Mouse (Mus musculus): Measurements from ENCODE around the gene Gm3371.
"Not testable (repeated sequence)": the region's sequence is repeated elsewhere in the genome, so short reads cannot be mapped to it uniquely, and the experiment has no call there.

Gene Gm3371

DNA sequence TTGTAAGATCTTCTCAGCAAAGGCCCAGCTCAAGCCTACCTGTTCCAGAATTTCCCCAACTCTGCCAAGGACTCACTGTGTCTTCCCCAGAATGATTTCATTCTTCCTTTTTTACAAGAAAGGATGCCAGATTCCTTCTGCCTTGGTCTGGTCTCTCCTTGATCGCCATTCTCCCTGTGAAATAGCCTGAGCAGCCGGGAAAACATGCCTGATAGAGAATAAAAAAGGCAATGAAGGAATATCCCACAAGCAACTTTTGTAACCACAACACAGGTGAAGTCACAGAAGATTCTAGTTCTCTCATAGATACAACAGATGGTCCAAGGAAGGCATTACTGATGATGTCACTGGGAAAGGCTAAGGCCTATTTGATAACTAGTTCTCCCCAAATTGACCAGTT lies at the start of gene Gm3371:
Gm3371 (minus strand) TSS at position 101 of the 400 bp plus-strand sequence.
- DNase-seq (ENCODE audit: low spot score): not testable (repeated sequence)

DNA sequence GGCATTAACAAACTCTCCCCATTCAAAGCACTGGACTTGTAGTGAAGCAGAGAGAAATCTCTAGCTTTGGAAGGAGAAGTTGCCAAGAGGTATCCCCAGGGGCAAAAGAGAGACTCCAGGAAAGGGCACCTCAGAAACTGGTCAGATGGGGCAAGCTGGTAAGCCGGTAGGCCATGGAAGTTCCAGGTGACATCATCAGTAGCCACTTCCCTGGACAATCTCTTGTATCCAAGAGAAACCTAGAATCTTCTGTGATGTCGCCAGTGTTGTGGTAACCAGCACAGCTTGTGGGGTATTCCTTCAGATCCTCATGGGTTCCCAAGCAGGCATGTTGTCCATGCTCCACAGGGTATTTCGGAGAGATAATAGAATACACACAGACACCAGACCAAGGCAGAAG lies 22.8 kb upstream of the Gm3371 start, which contains the start of gene Gm8232:
Gm8232 (plus strand) TSS at position 301 of the 400 bp plus-strand sequence.
- DNase-seq (ENCODE audit: low spot score): not testable (repeated sequence)

DNA sequence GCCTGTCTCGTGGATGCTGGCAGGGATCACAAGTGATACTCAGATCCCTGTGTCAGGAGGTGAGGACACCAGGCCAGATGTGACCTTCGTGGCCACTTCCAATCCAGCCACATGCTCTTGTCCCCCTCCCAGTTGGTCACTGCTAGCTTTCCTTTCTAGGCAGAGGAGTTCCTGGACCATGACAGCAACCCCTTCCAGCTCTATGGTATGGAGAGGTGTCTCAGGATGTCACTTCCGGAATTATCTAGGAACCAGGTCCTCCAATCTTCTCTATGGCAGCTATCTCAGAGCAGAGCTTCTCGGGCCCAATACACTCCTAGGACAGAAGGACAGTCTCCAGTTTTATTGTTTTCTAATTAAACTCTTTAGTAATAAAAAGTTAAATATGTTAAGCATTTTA lies 26.3 kb downstream of the Gm3371 start:
- not testable (repeated sequence) for DNase-seq (ENCODE audit: low spot score)

DNA sequence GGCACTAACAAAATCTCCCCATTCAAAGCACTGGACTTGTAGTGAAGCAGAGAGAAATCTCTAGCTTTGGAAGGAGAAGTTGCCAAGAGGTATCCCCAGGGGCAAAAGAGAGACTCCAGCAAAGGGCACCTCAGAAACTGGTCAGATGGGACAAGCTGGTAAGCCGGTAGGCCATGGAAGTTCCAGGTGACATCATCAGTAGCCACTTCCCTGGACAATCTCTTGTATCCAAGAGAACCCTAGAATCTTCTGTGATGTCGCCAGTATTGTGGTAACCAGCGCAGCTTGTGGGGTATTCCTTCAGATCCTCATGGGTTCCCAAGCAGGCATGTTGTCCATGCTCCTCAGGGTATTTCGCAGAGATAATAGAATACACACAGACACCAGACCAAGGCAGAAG lies 45.4 kb downstream of the Gm3371 start, which contains the start of gene Gm8229:
Gm8229 (plus strand) TSS at position 301 of the 400 bp plus-strand sequence.
- not testable (repeated sequence) for DNase-seq (ENCODE audit: low spot score)

DNA sequence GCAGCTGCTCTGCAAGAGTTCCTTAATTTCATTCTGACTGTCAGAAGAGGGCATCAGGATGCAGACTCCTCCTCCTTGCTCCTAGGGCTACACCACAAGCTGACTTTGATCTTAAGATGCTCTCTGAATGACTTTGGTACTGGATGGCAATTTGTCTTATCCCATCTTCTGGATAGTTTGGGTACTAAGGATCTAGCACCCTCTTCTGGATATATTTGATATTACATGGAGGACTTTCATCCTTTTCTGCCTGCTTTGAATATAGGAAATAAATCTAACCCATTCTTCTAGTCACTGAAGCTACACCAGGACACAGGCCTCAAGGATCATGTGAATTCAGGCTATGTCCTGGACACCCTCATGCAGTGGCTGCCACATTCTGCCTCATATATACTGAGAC lies 48.2 kb downstream of the Gm3371 start:
- DNase-seq (ENCODE audit: low spot score): not testable (repeated sequence)

DNA sequence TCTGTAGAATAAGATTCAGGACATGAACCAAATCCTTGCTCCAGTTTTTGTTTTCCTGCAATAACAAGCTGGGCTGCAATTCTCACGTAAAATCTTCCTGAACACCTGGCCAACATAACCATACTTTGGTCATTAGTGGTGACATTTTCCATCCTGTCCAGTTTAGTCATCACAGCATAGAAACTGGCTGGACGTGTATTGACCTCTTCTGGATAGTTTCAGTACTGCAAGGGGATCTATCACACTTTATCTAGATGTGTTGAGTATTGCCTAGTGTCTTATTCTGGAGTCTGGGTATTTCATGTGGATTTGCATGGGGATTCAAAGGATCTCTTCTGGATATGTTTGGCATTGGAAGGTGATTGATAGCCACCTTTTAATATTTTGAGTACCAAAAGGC lies 49.1 kb downstream of the Gm3371 start:
- DNase-seq (ENCODE audit: low spot score): not testable (repeated sequence)
